28 mouse cellular contexts compared by ENCODE assay signal in genomic region chr3:146591601-146592000, GRCm38 (mm10). TPM values are rescaled to one million over a fixed set of nuclear protein-coding genes. Genes with fewer than 3 reads are reported as not detected.
"Had no signal": no experiment of that assay in that cellular context is flagged by ENCODE, and none has a peak within 500 bp of the region (broad histone marks: within the 10 kb centered on the region; RNA-seq: fewer than 3 reads in every experiment).

No protein-coding gene starts in this region.

- H3K27me3 ChIP-seq: intestine, embryonic 15.5 days; kidney, embryonic 15.5 days; lung, embryonic 15.5 days; midbrain, embryonic 13.5 days; neural tube, embryonic 12.5 days had no signal

- H3K9me3 ChIP-seq: intestine, embryonic 15.5 days; kidney, embryonic 15.5 days; lung, embryonic 15.5 days; megakaryocyte, embryonic 14.5 days; midbrain, embryonic 10.5 days; midbrain, embryonic 13.5 days; neural tube, embryonic 12.5 days had no signal

- H3K4me3 ChIP-seq: intestine, embryonic 15.5 days; kidney, embryonic 15.5 days; left cerebral cortex, adult 2 months; lung, embryonic 15.5 days; megakaryocyte, embryonic 14.5 days; midbrain, embryonic 10.5 days; midbrain, embryonic 13.5 days; neural tube, embryonic 12.5 days had no signal

- H3K36me3 ChIP-seq: intestine, embryonic 15.5 days; kidney, embryonic 15.5 days; lung, embryonic 15.5 days; midbrain, embryonic 10.5 days; midbrain, embryonic 13.5 days; neural tube, embryonic 12.5 days had no signal

- H3K9ac ChIP-seq: intestine, embryonic 15.5 days; kidney, embryonic 15.5 days; lung, embryonic 15.5 days; midbrain, embryonic 13.5 days; neural tube, embryonic 12.5 days had no signal

- H3K4me1 ChIP-seq: intestine, embryonic 15.5 days; kidney, embryonic 15.5 days; lung, embryonic 15.5 days; megakaryocyte, embryonic 14.5 days; midbrain, embryonic 10.5 days; midbrain, embryonic 13.5 days; neural tube, embryonic 12.5 days had no signal

- DNase-seq: kidney, adult 11 months; kidney, adult 8-10 months; kidney, postnatal 10 days; kidney, postnatal 36 days; layer of hippocampus, postnatal 36 days; lung, adult 18-20 months; lung, postnatal 10 days; lung, postnatal 36 days; right cerebral cortex, postnatal 14 days; right cerebral cortex, postnatal 4 days; thymus, adult 2 months; thymus, postnatal 14 days; thymus, postnatal 4 days had no signal

- H3K27ac ChIP-seq: intestine, embryonic 15.5 days; kidney, embryonic 15.5 days; left cerebral cortex, adult 2 months; lung, embryonic 15.5 days; midbrain, embryonic 10.5 days; midbrain, embryonic 13.5 days; neural tube, embryonic 12.5 days; stomach, postnatal 0 days had no signal

- H3K4me2 ChIP-seq: intestine, embryonic 15.5 days; kidney, embryonic 15.5 days; lung, embryonic 15.5 days; midbrain, embryonic 13.5 days; neural tube, embryonic 12.5 days had no signal

- ATAC-seq: intestine, embryonic 15.5 days; midbrain, embryonic 13.5 days had no signal

RNA-seq across cellular contexts. Expression of gene Uox, which starts 21.4 kb away (rescaled TPM):
- polyA plus RNA-seq: limb, embryonic 11.5 days; midbrain, embryonic 10.5 days; midbrain, embryonic 13.5 days; neural tube, embryonic 12.5 days; stomach, embryonic 14.5 days had no signal

RNA-seq across cellular contexts. Expression of gene Dnase2b, which starts 23.8 kb away (rescaled TPM):
- total RNA-seq: layer of hippocampus, adult 8-10 months; layer of hippocampus, postnatal 10 days; layer of hippocampus, postnatal 36 days; left cerebral cortex, adult 2 months; left cerebral cortex, postnatal 10 days; left cerebral cortex, postnatal 36 days had no signal
- polyA plus RNA-seq: limb, embryonic 11.5 days; lung, embryonic 15.5 days; midbrain, embryonic 10.5 days; midbrain, embryonic 13.5 days; neural tube, embryonic 12.5 days; stomach, embryonic 14.5 days; stomach, postnatal 0 days; thymus, adult 2 months had no signal

RNA-seq across cellular contexts. Expression of gene 4930503B20Rik, which starts 59.5 kb away (rescaled TPM):
- total RNA-seq: layer of hippocampus, postnatal 10 days; layer of hippocampus, postnatal 36 days; left cerebral cortex, adult 2 months; left cerebral cortex, postnatal 10 days; left cerebral cortex, postnatal 36 days had no signal
- polyA plus RNA-seq: intestine, embryonic 15.5 days; kidney, embryonic 15.5 days; limb, embryonic 11.5 days; midbrain, embryonic 10.5 days; midbrain, embryonic 13.5 days; neural tube, embryonic 12.5 days; stomach, embryonic 14.5 days; stomach, postnatal 0 days had no signal
